Mouse (Mus musculus): ENCODE data around the gene Gm10230. TPM values are rescaled to one million over a fixed set of nuclear protein-coding genes. Genes with fewer than 3 reads are reported as not detected.
"Not testable (repeated sequence)": the region's sequence is repeated elsewhere in the genome, so short reads cannot be mapped to it uniquely, and the experiment has no call there.

Gene Gm10230
- total RNA-seq (2021): not detected
- long read RNA-seq, experiment 1: 0 reads
- long read RNA-seq, experiment 2: 0 reads

- DNase-seq; intact Hi-C loops (cut with DNase I; ENCODE audit: low total_unique reads): not testable (repeated sequence)
Observed at GRCm38 (mm10) chrX:27494782-27495181, at the start of gene Gm10230. Gene Gm10230 (minus strand): TSS chrX:27494882.

Small RNA genes within 50 kb of the gene (microRNA-seq; reads per million reads assigned to microRNA genes)
- gene Gm44452: 0 reads per million in 2 experiments
